Mouse (Mus musculus) limb, embryonic 15.5 days (tissue): ENCODE results near the gene Aacs. TPM values are rescaled to one million over a fixed set of nuclear protein-coding genes. Genes with fewer than 3 reads are reported as not detected.

Experiments
- ATAC-seq: fragments of 200-750 bp; cut with Nextera tagmentation; 2 replicates; pipeline ENCODE4 v1.8.0; 2017; ENCODE audit warnings: low read depth, moderate TSS enrichment; ENCODE audit not compliant: insufficient number of reproducible peaks, low FRiP score, low TSS enrichment
- H3K27ac ChIP-seq: fragments of 300-500 bp; sonication (generic); 2 replicates; pipeline ENCODE4 v1.5.1; 2015; ENCODE audit warnings: moderate library complexity, mild to moderate bottlenecking, inconsistent platforms
- H3K27me3 ChIP-seq: fragments of 300-500 bp; sonication (generic); 2 replicates; pipeline ENCODE4 v1.6.1; 2015; ENCODE audit warnings: inconsistent platforms
- H3K36me3 ChIP-seq: fragments of 300-500 bp; sonication (generic); 2 replicates; pipeline ENCODE4 v1.6.1; 2015; ENCODE audit warnings: inconsistent platforms
- H3K4me1 ChIP-seq: fragments of 300-500 bp; sonication (generic); 2 replicates; pipeline ENCODE4 v1.6.1; 2015; ENCODE audit warnings: inconsistent platforms
- H3K4me2 ChIP-seq: fragments of 300-500 bp; sonication (generic); 2 replicates; pipeline ENCODE4 v1.6.1; 2015; ENCODE audit warnings: mild to moderate bottlenecking, inconsistent platforms
- H3K4me3 ChIP-seq: fragments of 300-500 bp; sonication (generic); 2 replicates; pipeline ENCODE4 v1.5.1; 2015; ENCODE audit warnings: mild to moderate bottlenecking, inconsistent platforms
- H3K9ac ChIP-seq: fragments of 300-500 bp; sonication (generic); 2 replicates; pipeline ENCODE4 v1.6.1; 2015; ENCODE audit warnings: inconsistent platforms
- H3K9me3 ChIP-seq: fragments of 300-500 bp; sonication (generic); 2 replicates; pipeline ENCODE4 v1.6.1; 2016; ENCODE audit warnings: inconsistent platforms
- WGBS: fragments of 180-500 bp; shearing (Covaris S2); methylation state at CpG from one replicate; pipeline ENCODE4 v1.1.7; 2015; 5-methylcytosine and 5-hydroxymethylcytosine counted together
- polyA plus RNA-seq: library from polyadenylated mRNA; unstranded; fragments of >200 nt; fragmentation: Nextera tagmentation; extraction: Ambion mirVana; gene quantifications from 2 replicates; pipeline ENCODE4 v1.2.1, GENCODE M21; 2015

Aacs gene
- polyA plus RNA-seq, 1 experiment from 2014 or later: 53.2 TPM

- ATAC-seq: no peak
- 89% methylated on average over 4 of the region's 4 CpGs for WGBS
- no peaks in the 10 kb centered on the region for H3K27me3 ChIP-seq
These were observed 31.1 kb upstream of the Aacs start for GRCm38 (mm10) chr5:125444554-125444953.

DNA sequence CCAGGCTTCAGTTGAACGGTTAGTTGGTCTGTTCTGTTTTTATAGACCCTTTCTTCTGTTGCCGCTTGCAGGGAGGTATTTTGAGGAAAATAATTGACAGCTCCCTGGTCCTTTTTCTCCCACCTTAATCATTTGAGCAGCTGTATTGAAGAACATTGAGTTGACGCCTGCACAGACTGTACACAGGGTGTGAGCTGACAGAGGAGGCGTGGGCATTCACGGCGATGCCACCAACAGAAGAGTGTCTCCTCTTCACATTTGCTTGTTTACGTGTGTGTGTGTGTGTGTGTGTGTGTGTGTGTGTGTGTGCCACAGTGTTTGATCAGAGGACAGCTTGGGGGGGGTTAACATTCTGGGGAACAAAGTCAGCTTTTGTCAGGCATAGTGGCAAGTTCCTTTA is 29.3 kb upstream of the Aacs start:
- no peak for ATAC-seq
- Histone ChIP-seq H3K27me3 (no peaks in the 10 kb centered on the region), H3K4me1 (peaks cover 16% of the 10 kb centered on the region), H3K9me3 (no peaks in the 10 kb centered on the region), H3K27ac (no peak overlapping the region), H3K4me3 (no peak overlapping the region), H3K36me3 (no peaks in the 10 kb centered on the region; the same call in 1 of the 2 replicates), H3K4me2 (no peak overlapping the region), H3K9ac (no peak overlapping the region)
- 68% methylated on average over 7 of the region's 7 CpGs for WGBS

More at GRCm38 (mm10) chr5:125444554-125444953, 31.1 kb upstream of the Aacs start:
- no peaks in the 10 kb centered on the region; the same call in 1 of the 2 replicates for H3K36me3 ChIP-seq
- no peak overlapping the region for H3K4me3 ChIP-seq
- no peaks in the 10 kb centered on the region for H3K9me3 ChIP-seq
- H3K4me1 ChIP-seq: peaks cover 22% of the 10 kb centered on the region
- H3K27ac ChIP-seq: no peak overlapping the region
- no peak overlapping the region for H3K9ac ChIP-seq
- no peak overlapping the region for H3K4me2 ChIP-seq

DNA sequence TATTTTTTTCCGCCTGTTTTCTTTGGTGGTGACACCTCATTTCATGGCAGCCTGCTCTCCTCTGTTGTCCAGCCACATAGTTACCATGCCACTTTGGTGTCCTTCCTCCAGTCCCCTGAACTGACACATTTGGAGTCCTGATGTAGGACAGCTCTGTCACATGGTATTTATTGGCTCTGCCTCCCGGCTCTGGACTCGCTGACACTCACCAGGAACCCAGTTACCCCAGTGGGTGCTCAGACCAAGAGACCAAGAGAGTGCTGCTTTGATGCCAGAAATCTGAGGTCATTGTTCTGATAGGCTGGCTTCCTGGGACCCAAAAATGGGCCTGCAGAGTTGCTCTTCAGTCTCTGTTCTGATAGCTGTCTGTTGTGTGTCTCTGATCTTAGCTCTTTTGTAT is 27.6 kb upstream of the Aacs start:
- Histone ChIP-seq H3K9ac (no peak overlapping the region), H3K36me3 (peaks cover 10% of the 10 kb centered on the region), H3K4me1 (peaks cover 6% of the 10 kb centered on the region; the same call in 1 of the 2 replicates), H3K27ac (no peak overlapping the region), H3K4me3 (no peak overlapping the region), H3K9me3 (no peaks in the 10 kb centered on the region), H3K27me3 (no peaks in the 10 kb centered on the region), H3K4me2 (no peak overlapping the region)
- WGBS: 66% methylated on average over 3 of the region's 3 CpGs
- ATAC-seq: no peak

GRCm38 (mm10) chr5:125448631-125449030 is 27.0 kb upstream of the Aacs start:
- H3K36me3 ChIP-seq: peaks cover 10% of the 10 kb centered on the region
- no peak for ATAC-seq
- no peak overlapping the region for H3K9ac ChIP-seq
- H3K4me2 ChIP-seq: no peak overlapping the region
- H3K4me3 ChIP-seq: no peak overlapping the region
- peaks cover 2% of the 10 kb centered on the region; the same call in 1 of the 2 replicates for H3K4me1 ChIP-seq
- no peak overlapping the region for H3K27ac ChIP-seq
- H3K9me3 ChIP-seq: no peaks in the 10 kb centered on the region
- WGBS: 87% methylated on average over 4 of the region's 4 CpGs
- H3K27me3 ChIP-seq: no peaks in the 10 kb centered on the region

GRCm38 (mm10) chr5:125449306-125449705 is 26.3 kb upstream of the Aacs start:
- Histone ChIP-seq H3K4me1 (no peaks in the 10 kb centered on the region), H3K27ac (no peak overlapping the region), H3K9ac (no peak overlapping the region), H3K9me3 (no peaks in the 10 kb centered on the region), H3K4me3 (no peak overlapping the region), H3K4me2 (no peak overlapping the region), H3K36me3 (peaks cover 13% of the 10 kb centered on the region), H3K27me3 (no peaks in the 10 kb centered on the region)
- WGBS: 85% methylated on average over 5 of the region's 5 CpGs
- no peak for ATAC-seq

DNA sequence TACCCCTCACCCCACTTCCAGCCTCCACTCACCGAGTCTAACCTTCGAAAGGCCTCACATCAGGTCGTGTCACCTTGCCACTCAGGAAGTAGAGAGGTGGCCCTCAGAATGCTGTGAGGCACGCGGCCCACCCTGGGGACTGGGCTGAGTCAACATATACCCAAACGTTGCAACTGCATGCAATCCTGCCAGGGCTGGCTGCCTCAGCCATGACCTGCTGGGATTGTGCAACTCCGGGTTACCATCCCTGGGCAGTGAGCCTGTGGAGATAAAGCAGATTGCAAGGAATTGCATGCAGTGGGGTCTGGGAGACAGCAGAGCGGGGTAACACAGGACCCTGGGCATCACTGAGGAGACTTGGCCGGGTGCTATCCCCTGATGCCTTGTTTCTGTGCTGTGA is 23.0 kb upstream of the Aacs start:
- WGBS: 94% methylated on average over 9 of the region's 9 CpGs
- ATAC-seq: no peak
- H3K27me3 ChIP-seq: no peaks in the 10 kb centered on the region
- no peak overlapping the region for H3K9ac ChIP-seq
- no peaks in the 10 kb centered on the region for H3K9me3 ChIP-seq
- H3K27ac ChIP-seq: no peak overlapping the region
- H3K4me3 ChIP-seq: no peak overlapping the region
- peaks cover 35% of the 10 kb centered on the region for H3K36me3 ChIP-seq
- no peaks in the 10 kb centered on the region for H3K4me1 ChIP-seq
- H3K4me2 ChIP-seq: no peak overlapping the region

GRCm38 (mm10) chr5:125456100-125456499 is 19.5 kb upstream of the Aacs start:
- ATAC-seq: no peak
- Histone ChIP-seq H3K4me3 (no peak overlapping the region), H3K4me1 (no peaks in the 10 kb centered on the region), H3K4me2 (no peak overlapping the region), H3K36me3 (peaks cover 35% of the 10 kb centered on the region), H3K27me3 (no peaks in the 10 kb centered on the region), H3K9me3 (no peaks in the 10 kb centered on the region), H3K9ac (no peak overlapping the region), H3K27ac (no peak overlapping the region)
- 92% methylated on average over 6 of the region's 6 CpGs for WGBS

- Histone ChIP-seq H3K27ac (no peak overlapping the region), H3K4me3 (no peak overlapping the region), H3K4me1 (no peaks in the 10 kb centered on the region), H3K9ac (no peak overlapping the region), H3K27me3 (no peaks in the 10 kb centered on the region), H3K36me3 (peaks cover 29% of the 10 kb centered on the region), H3K9me3 (no peaks in the 10 kb centered on the region), H3K4me2 (no peak overlapping the region)
- ATAC-seq: no peak
- 88% methylated on average over 6 of the region's 6 CpGs for WGBS
These were observed 18.1 kb upstream of the Aacs start for GRCm38 (mm10) chr5:125457538-125457937.

- Histone ChIP-seq H3K4me1 (peaks cover 5% of the 10 kb centered on the region; the same call in 1 of the 2 replicates), H3K9me3 (no peaks in the 10 kb centered on the region), H3K9ac (no peak overlapping the region), H3K4me3 (no peak overlapping the region), H3K27ac (no peak overlapping the region), H3K27me3 (no peaks in the 10 kb centered on the region), H3K36me3 (peaks cover 9% of the 10 kb centered on the region), H3K4me2 (no peak overlapping the region)
- WGBS: 83% methylated on average over 3 of the region's 3 CpGs
- no peak for ATAC-seq
These were observed 15.0 kb upstream of the Aacs start for GRCm38 (mm10) chr5:125460574-125460973.

DNA sequence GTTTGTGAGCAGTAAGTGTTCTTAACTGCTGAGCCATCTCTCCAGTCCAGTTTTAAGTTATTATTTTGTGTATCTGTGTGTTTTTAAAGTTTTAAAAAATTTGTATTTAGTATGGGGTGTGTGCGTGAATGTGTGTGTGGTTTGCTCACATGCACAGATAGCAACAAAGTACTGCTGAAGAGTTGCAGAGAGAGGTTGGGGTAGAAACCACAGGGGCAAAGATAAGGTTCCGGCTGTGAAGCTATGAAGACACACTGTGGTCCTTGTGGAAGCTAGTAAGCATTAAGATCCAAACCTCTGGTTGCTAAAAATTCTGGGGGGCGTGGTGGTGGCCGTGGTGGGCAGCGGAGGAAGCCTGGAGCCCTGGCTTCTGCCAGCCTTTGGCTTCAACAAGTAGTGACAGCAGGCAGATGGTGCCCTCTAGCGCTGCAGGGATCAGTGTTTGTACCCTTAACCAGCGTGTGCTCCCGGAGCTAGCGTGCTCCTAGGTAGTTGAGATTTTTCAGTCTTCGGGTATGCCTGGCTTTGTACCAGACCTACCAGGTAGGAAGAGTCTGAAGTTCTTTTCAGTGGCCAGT is 13.7 kb upstream of the Aacs start:
- Histone ChIP-seq H3K27ac (no peak overlapping the region), H3K27me3 (no peaks in the 10 kb centered on the region), H3K4me2 (no peak overlapping the region), H3K4me3 (no peak overlapping the region), H3K9ac (no peak overlapping the region), H3K4me1 (peaks cover 5% of the 10 kb centered on the region; the same call in 1 of the 2 replicates), H3K9me3 (no peaks in the 10 kb centered on the region), H3K36me3 (no peaks in the 10 kb centered on the region)
- no peak for ATAC-seq
- 51% methylated on average over 10 of the region's 10 CpGs for WGBS

- H3K4me2 ChIP-seq: peak overlapping the region; percentile 48
- ATAC-seq: 0 out of 2 replicates have a peak, but pooled peaks have one; percentile 30
- no peaks in the 10 kb centered on the region for H3K27me3 ChIP-seq
- H3K4me3 ChIP-seq: peak overlapping the region; percentile 36
- no peaks in the 10 kb centered on the region for H3K9me3 ChIP-seq
- H3K4me1 ChIP-seq: peaks cover 5% of the 10 kb centered on the region; the same call in 1 of the 2 replicates
- WGBS: 38% methylated on average over 7 of the region's 7 CpGs
- H3K9ac ChIP-seq: no peak overlapping the region
- no peaks in the 10 kb centered on the region for H3K36me3 ChIP-seq
- no peak overlapping the region for H3K27ac ChIP-seq
These were observed 10.4 kb upstream of the Aacs start for GRCm38 (mm10) chr5:125465192-125465591.

DNA sequence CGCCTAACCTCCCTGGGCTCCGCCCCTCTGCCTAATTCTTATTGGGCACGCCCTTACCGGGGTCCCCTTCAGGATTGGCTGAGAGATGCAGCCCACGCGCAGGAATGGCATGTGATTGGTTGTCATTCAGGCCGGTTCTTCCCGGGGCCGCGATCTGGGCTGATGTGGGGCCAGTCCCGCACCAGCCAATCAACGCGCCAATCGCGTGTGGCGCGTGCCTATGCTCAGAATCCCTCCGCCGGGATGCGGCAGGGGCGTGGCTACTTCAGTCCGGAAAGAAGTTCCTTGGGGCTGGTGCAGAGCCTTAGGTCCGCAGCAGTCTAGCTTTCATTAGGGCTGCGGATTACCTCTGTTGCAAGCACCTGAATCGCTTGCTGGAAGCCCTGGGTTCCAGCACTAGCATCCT is 9.9 kb upstream of the Aacs start:
- WGBS: under 1% methylated on average over 25 of the region's 25 CpGs
- Histone ChIP-seq H3K36me3 (no peaks in the 10 kb centered on the region), H3K9ac (no peak overlapping the region), H3K4me2 (peak overlapping the region; percentile 48), H3K4me1 (peaks cover 5% of the 10 kb centered on the region; the same call in 1 of the 2 replicates), H3K4me3 (peak overlapping the region; percentile 36), H3K9me3 (no peaks in the 10 kb centered on the region), H3K27me3 (no peaks in the 10 kb centered on the region), H3K27ac (peak overlapping the region; percentile 54; the same call in 1 of the 2 replicates)
- ATAC-seq: peak; percentile 99
